Mouse (Mus musculus): ENCODE results near the gene Myt1. TPM values are rescaled to one million over a fixed set of nuclear protein-coding genes. Genes with fewer than 3 reads are reported as not detected.

Myt1 gene
- polyA plus RNA-seq, 1 experiment from 2014 or later = 11.0 TPM

GRCm38 (mm10) chr2:181730051-181730450 lies 33.1 kb upstream of the Myt1 start:
- Histone ChIP-seq H3K4me2 (ENCODE audit: low read length) (no peak overlapping the region), H3K27ac (ENCODE audit: low read depth, low read length) (no peak overlapping the region), H3K36me3 (ENCODE audit: control insufficient read depth, insufficient read depth, low read length) (no peaks in the 10 kb centered on the region; the same call in 1 of the 2 replicates), H3K4me1 (ENCODE audit: control insufficient read depth, insufficient read depth, low read depth, low read length) (no peaks in the 10 kb centered on the region), H3K4me3 (ENCODE audit: low read length) (no peak overlapping the region), H3K9ac (ENCODE audit: low read depth, low read length) (no peak overlapping the region), H3K9me3 (ENCODE audit: control insufficient read depth, low read length) (no peaks in the 10 kb centered on the region), H3K27me3 (replicated peaks; ENCODE audit: control insufficient read depth, insufficient read depth, low read length) (no peaks in the 10 kb centered on the region)
- 71% methylated on average over 3 of the region's 3 CpGs for WGBS
- ATAC-seq = no peak

GRCm38 (mm10) chr2:181752626-181753025 lies 10.5 kb upstream of the Myt1 start:
- no peak for ATAC-seq
- no peak overlapping the region for H3K27ac ChIP-seq (ENCODE audit: low read depth, low read length)
- H3K27me3 ChIP-seq (replicated peaks; ENCODE audit: control insufficient read depth, insufficient read depth, low read length) = no peaks in the 10 kb centered on the region
- WGBS = 91% methylated on average over 1 of the region's 1 CpGs
- no peaks in the 10 kb centered on the region for H3K36me3 ChIP-seq (ENCODE audit: control insufficient read depth, insufficient read depth, low read length)
- H3K4me3 ChIP-seq (ENCODE audit: low read length) = no peak overlapping the region
- H3K9me3 ChIP-seq (ENCODE audit: control insufficient read depth, low read length) = no peaks in the 10 kb centered on the region
- H3K9ac ChIP-seq (ENCODE audit: low read depth, low read length) = no peak overlapping the region
- H3K4me2 ChIP-seq (ENCODE audit: low read length) = no peak overlapping the region
- no peaks in the 10 kb centered on the region for H3K4me1 ChIP-seq (ENCODE audit: control insufficient read depth, insufficient read depth, low read depth, low read length)

GRCm38 (mm10) chr2:181758147-181758725 lies 4.9 kb upstream of the Myt1 start:
- 81% methylated on average over 2 of the region's 2 CpGs for WGBS
- H3K27me3 ChIP-seq (replicated peaks; ENCODE audit: control insufficient read depth, insufficient read depth, low read length) = no peaks in the 10 kb centered on the region
- H3K27ac ChIP-seq (ENCODE audit: low read depth, low read length) = no peak overlapping the region
- H3K36me3 ChIP-seq (ENCODE audit: control insufficient read depth, insufficient read depth, low read length) = no peaks in the 10 kb centered on the region
- H3K4me1 ChIP-seq (ENCODE audit: control insufficient read depth, insufficient read depth, low read depth, low read length) = peaks cover 7% of the 10 kb centered on the region
- ATAC-seq = no peak
- H3K9ac ChIP-seq (ENCODE audit: low read depth, low read length) = no peak overlapping the region
- H3K4me3 ChIP-seq (ENCODE audit: low read length) = no peak overlapping the region
- no peak overlapping the region for H3K4me2 ChIP-seq (ENCODE audit: low read length)
- no peaks in the 10 kb centered on the region for H3K9me3 ChIP-seq (ENCODE audit: control insufficient read depth, low read length)

GRCm38 (mm10) chr2:181759041-181759440 lies 4.1 kb upstream of the Myt1 start:
- Histone ChIP-seq H3K4me1 (ENCODE audit: control insufficient read depth, insufficient read depth, low read depth, low read length) (peaks cover 15% of the 10 kb centered on the region), H3K27ac (ENCODE audit: low read depth, low read length) (no peak overlapping the region), H3K4me3 (ENCODE audit: low read length) (no peak overlapping the region), H3K4me2 (ENCODE audit: low read length) (no peak overlapping the region), H3K27me3 (replicated peaks; ENCODE audit: control insufficient read depth, insufficient read depth, low read length) (no peaks in the 10 kb centered on the region), H3K9me3 (ENCODE audit: control insufficient read depth, low read length) (no peaks in the 10 kb centered on the region), H3K36me3 (ENCODE audit: control insufficient read depth, insufficient read depth, low read length) (no peaks in the 10 kb centered on the region), H3K9ac (ENCODE audit: low read depth, low read length) (no peak overlapping the region)
- ATAC-seq = peak; percentile 72
- WGBS = 6% methylated on average over 4 of the region's 4 CpGs

GRCm38 (mm10) chr2:181763886-181764527 lies 875 bp downstream of the Myt1 start:
- no peaks in the 10 kb centered on the region for H3K27me3 ChIP-seq (replicated peaks; ENCODE audit: control insufficient read depth, insufficient read depth, low read length)
- H3K9me3 ChIP-seq (ENCODE audit: control insufficient read depth, low read length) = no peaks in the 10 kb centered on the region
- no peak overlapping the region; the same call in 1 of the 2 replicates for H3K9ac ChIP-seq (ENCODE audit: low read depth, low read length)
- H3K4me1 ChIP-seq (ENCODE audit: control insufficient read depth, insufficient read depth, low read depth, low read length) = peaks cover 36% of the 10 kb centered on the region
- peak overlapping the region; percentile 7 for H3K4me3 ChIP-seq (ENCODE audit: low read length)
- no peak for ATAC-seq
- H3K4me2 ChIP-seq (ENCODE audit: low read length) = peak overlapping the region; percentile 48
- no peaks in the 10 kb centered on the region for H3K36me3 ChIP-seq (ENCODE audit: control insufficient read depth, insufficient read depth, low read length)
- 11% methylated on average over 14 of the region's 14 CpGs for WGBS
- peak overlapping the region; percentile 66 for H3K27ac ChIP-seq (ENCODE audit: low read depth, low read length)

- Histone ChIP-seq H3K27ac (ENCODE audit: low read depth, low read length) (peak overlapping the region; percentile 70), H3K27me3 (replicated peaks; ENCODE audit: control insufficient read depth, insufficient read depth, low read length) (no peaks in the 10 kb centered on the region), H3K4me2 (ENCODE audit: low read length) (peak overlapping the region; percentile 48), H3K4me1 (ENCODE audit: control insufficient read depth, insufficient read depth, low read depth, low read length) (peaks cover 37% of the 10 kb centered on the region), H3K36me3 (ENCODE audit: control insufficient read depth, insufficient read depth, low read length) (no peaks in the 10 kb centered on the region), H3K9ac (ENCODE audit: low read depth, low read length) (peak overlapping the region; percentile 25), H3K9me3 (ENCODE audit: control insufficient read depth, low read length) (no peaks in the 10 kb centered on the region), H3K4me3 (ENCODE audit: low read length) (peak overlapping the region; percentile 7)
- no peak for ATAC-seq
- 1% methylated on average over 10 of the region's 10 CpGs for WGBS
These were observed 1.5 kb downstream of the Myt1 start for GRCm38 (mm10) chr2:181764600-181764999.

GRCm38 (mm10) chr2:181765251-181765650 lies 2.1 kb downstream of the Myt1 start:
- H3K27ac ChIP-seq (ENCODE audit: low read depth, low read length) = peak overlapping the region; percentile 70
- peak overlapping the region; percentile 48 for H3K4me2 ChIP-seq (ENCODE audit: low read length)
- no peaks in the 10 kb centered on the region for H3K27me3 ChIP-seq (replicated peaks; ENCODE audit: control insufficient read depth, insufficient read depth, low read length)
- H3K4me3 ChIP-seq (ENCODE audit: low read length) = no peak overlapping the region; the same call in 1 of the 2 replicates
- peak overlapping the region; percentile 47; the same call in 1 of the 2 replicates for H3K9ac ChIP-seq (ENCODE audit: low read depth, low read length)
- H3K4me1 ChIP-seq (ENCODE audit: control insufficient read depth, insufficient read depth, low read depth, low read length) = peaks cover 44% of the 10 kb centered on the region
- ATAC-seq = no peak
- H3K9me3 ChIP-seq (ENCODE audit: control insufficient read depth, low read length) = no peaks in the 10 kb centered on the region
- no peaks in the 10 kb centered on the region for H3K36me3 ChIP-seq (ENCODE audit: control insufficient read depth, insufficient read depth, low read length)
- 37% methylated on average over 4 of the region's 4 CpGs for WGBS

- peak; percentile 86 for ATAC-seq
These were observed 3.8 kb downstream of the Myt1 start for GRCm38 (mm10) chr2:181766672-181767557.

GRCm38 (mm10) chr2:181768451-181768850 lies 5.3 kb downstream of the Myt1 start:
- peak overlapping the region; percentile 34; the same call in 1 of the 2 replicates for H3K27ac ChIP-seq (ENCODE audit: low read depth, low read length)

More at GRCm38 (mm10) chr2:181766672-181767557, 3.8 kb downstream of the Myt1 start:
- Histone ChIP-seq H3K9ac (ENCODE audit: low read depth, low read length) (peak overlapping the region; percentile 56), H3K4me2 (ENCODE audit: low read length) (peak overlapping the region; percentile 71), H3K4me1 (ENCODE audit: control insufficient read depth, insufficient read depth, low read depth, low read length) (peaks cover 45% of the 10 kb centered on the region), H3K36me3 (ENCODE audit: control insufficient read depth, insufficient read depth, low read length) (no peaks in the 10 kb centered on the region), H3K27ac (ENCODE audit: low read depth, low read length) (peak overlapping the region; percentile 88), H3K9me3 (ENCODE audit: control insufficient read depth, low read length) (no peaks in the 10 kb centered on the region), H3K4me3 (ENCODE audit: low read length) (peak overlapping the region; percentile 52), H3K27me3 (replicated peaks; ENCODE audit: control insufficient read depth, insufficient read depth, low read length) (no peaks in the 10 kb centered on the region)
- WGBS = 16% methylated on average over 14 of the region's 14 CpGs

More at GRCm38 (mm10) chr2:181768451-181768850, 5.3 kb downstream of the Myt1 start:
- peaks cover 39% of the 10 kb centered on the region for H3K4me1 ChIP-seq (ENCODE audit: control insufficient read depth, insufficient read depth, low read depth, low read length)
- H3K9me3 ChIP-seq (ENCODE audit: control insufficient read depth, low read length) = no peaks in the 10 kb centered on the region
- H3K4me2 ChIP-seq (ENCODE audit: low read length) = peak overlapping the region; percentile 71
- H3K4me3 ChIP-seq (ENCODE audit: low read length) = peak overlapping the region; percentile 52
- H3K27me3 ChIP-seq (replicated peaks; ENCODE audit: control insufficient read depth, insufficient read depth, low read length) = no peaks in the 10 kb centered on the region
- peak overlapping the region; percentile 43 for H3K9ac ChIP-seq (ENCODE audit: low read depth, low read length)
- no peak for ATAC-seq
- no peaks in the 10 kb centered on the region for H3K36me3 ChIP-seq (ENCODE audit: control insufficient read depth, insufficient read depth, low read length)

All from hindbrain, embryonic 16.5 days (tissue).